Mouse (Mus musculus) heart, embryonic 12.5 days (tissue): ENCODE measurements at regions not wholly inside any gene's neighbourhood (a gene's known extent, or its start where the extent isn't known, plus 50 kb on each side); places are given as distances from the start of the nearest gene placed in this dataset.
A peak's percentile ranks its signal among the peaks of the same experiment; 100 is the strongest.

Experiments
- ATAC-seq: fragments of 200-750 bp; cut with Nextera tagmentation; 2 replicates; pipeline ENCODE4 v1.8.0; 2017; ENCODE audit warnings: moderate TSS enrichment, moderate library complexity; ENCODE audit not compliant: insufficient number of reproducible peaks, low FRiP score
- H3K27ac ChIP-seq: fragments of 300-500 bp; sonication (generic); 2 replicates; pipeline ENCODE4 v1.5.1; 2016; ENCODE audit warnings: mild to moderate bottlenecking, moderate library complexity; ENCODE audit not compliant: poor library complexity, severe bottlenecking
- H3K27me3 ChIP-seq: fragments of 300-500 bp; sonication (generic); replicated peaks from 2 replicates; pipeline ENCODE4 v1.6.1; 2016; ENCODE audit warnings: mild to moderate bottlenecking, moderate library complexity
- H3K36me3 ChIP-seq: fragments of 300-500 bp; sonication (generic); 2 replicates; pipeline ENCODE4 v1.6.1; 2016; ENCODE audit warnings: mild to moderate bottlenecking, moderate library complexity
- H3K4me1 ChIP-seq: fragments of 300-500 bp; sonication (generic); replicated peaks from 2 replicates; pipeline ENCODE4 v1.6.1; 2016; ENCODE audit warnings: mild to moderate bottlenecking
- H3K4me2 ChIP-seq: fragments of 300-500 bp; sonication (generic); 2 replicates; pipeline ENCODE4 v1.6.1; 2016; ENCODE audit warnings: mild to moderate bottlenecking, moderate library complexity
- H3K4me3 ChIP-seq: fragments of 300-500 bp; sonication (generic); 2 replicates; pipeline ENCODE4 v1.5.1; 2016; ENCODE audit warnings: mild to moderate bottlenecking
- H3K9ac ChIP-seq: fragments of 300-500 bp; sonication (generic); 2 replicates; pipeline ENCODE4 v1.6.1; 2016; ENCODE audit warnings: mild to moderate bottlenecking, moderate library complexity
- H3K9me3 ChIP-seq: fragments of 300-500 bp; sonication (generic); replicated peaks from 2 replicates; pipeline ENCODE4 v1.6.1; 2016; ENCODE audit warnings: mild to moderate bottlenecking, moderate library complexity
- WGBS: fragments of 180-500 bp; shearing (Covaris S2); methylation state at CpG from one replicate; pipeline ENCODE4 v1.1.7; 2016; 5-methylcytosine and 5-hydroxymethylcytosine counted together
- microRNA-seq: library from miRNA; unstranded; fragments of <30 nt; microRNA quantifications from one replicate; pipeline ENCODE4, GENCODE M21; 2017

- H3K9ac ChIP-seq, result peak overlapping the region; percentile 53
- peak overlapping the region; percentile 2; the same call in 1 of the 2 replicates for H3K27ac ChIP-seq
- H3K9me3 ChIP-seq, result no peaks in the 10 kb centered on the region
- H3K36me3 ChIP-seq, result no peaks in the 10 kb centered on the region
- ATAC-seq, result no peak
- 15% methylated on average over 10 of the region's 10 CpGs for WGBS
- H3K27me3 ChIP-seq, result no peaks in the 10 kb centered on the region
- no peak overlapping the region for H3K4me3 ChIP-seq
- no peak overlapping the region for H3K4me2 ChIP-seq
- peaks cover 46% of the 10 kb centered on the region for H3K4me1 ChIP-seq
Measured at GRCm38 (mm10) chr2:30660613-30660991, 65.8 kb downstream of the Cstad start.

GRCm38 (mm10) chr2:30659836-30660612 lies 65.2 kb downstream of the Cstad start:
- Histone ChIP-seq H3K4me1 (peaks cover 46% of the 10 kb centered on the region), H3K27me3 (no peaks in the 10 kb centered on the region), H3K4me2 (no peak overlapping the region), H3K9ac (peak overlapping the region; percentile 83), H3K27ac (peak overlapping the region; percentile 96), H3K4me3 (no peak overlapping the region), H3K9me3 (no peaks in the 10 kb centered on the region), H3K36me3 (no peaks in the 10 kb centered on the region)
- WGBS, result 32% methylated on average over 11 of the region's 11 CpGs
- no peak for ATAC-seq

GRCm38 (mm10) chr2:30658844-30659555 lies 64.2 kb downstream of the Cstad start:
- 8% methylated on average over 16 of the region's 16 CpGs for WGBS
- Histone ChIP-seq H3K9me3 (no peaks in the 10 kb centered on the region), H3K4me2 (peak overlapping the region; percentile 79), H3K27me3 (no peaks in the 10 kb centered on the region), H3K36me3 (no peaks in the 10 kb centered on the region), H3K27ac (peak overlapping the region; percentile 96), H3K4me1 (peaks cover 46% of the 10 kb centered on the region), H3K4me3 (peak overlapping the region; percentile 45), H3K9ac (peak overlapping the region; percentile 83)
- peak; percentile 24 for ATAC-seq

Small RNA genes in the stretch of these regions (microRNA-seq; reads per million reads assigned to microRNA genes)
- gene Mir3089, result 0.71 reads per million
